9 mouse cellular contexts compared by ENCODE assay signal in genomic region chr6:91719865-91720533, GRCm38 (mm10). TPM values are rescaled to one million over a fixed set of nuclear protein-coding genes. Genes with fewer than 3 reads are reported as not detected.
A peak's percentile ranks its signal among the peaks of the same experiment; 100 is the strongest.
DNase-seq lines count a peak whose midpoint lies in the region; ATAC-seq and TF ChIP-seq lines count a peak whose summit lies in the region.
"Had no signal": no experiment of that assay in that cellular context is flagged by ENCODE, and none has a peak within 500 bp of the region (broad histone marks: within the 10 kb centered on the region; RNA-seq: fewer than 3 reads in every experiment).

No protein-coding gene starts in this region.

- no peak for TF ChIP-seq POLR2A in brain, embryonic 14.5 days (IDR thresholded peaks at IDR 0.05; ENCODE audit: borderline replicate concordance, extremely low read depth, insufficient read depth, insufficient read length, poor library complexity, severe bottlenecking)
- no peak for TF ChIP-seq POLR2A in limb, embryonic 14.5 days (IDR thresholded peaks at IDR 0.05; ENCODE audit: borderline replicate concordance, extremely low read depth, insufficient read depth, insufficient read length)

- peak; percentile 64 for ATAC-seq in kidney, embryonic 14.5 days (ENCODE audit: low FRiP score, low TSS enrichment)
- peak; percentile 65 for ATAC-seq in limb, embryonic 14.5 days (ENCODE audit: low FRiP score, low read depth)

- H3K9me3 ChIP-seq in kidney, embryonic 14.5 days (ENCODE audit: control insufficient read depth, low read length): no peaks in the 10 kb centered on the region
- H3K9me3 ChIP-seq in limb, embryonic 14.5 days (ENCODE audit: control insufficient read depth, low read length): no peaks in the 10 kb centered on the region

- no peak overlapping the region for H3K4me3 ChIP-seq in kidney, embryonic 14.5 days (ENCODE audit: low read length)
- H3K4me3 ChIP-seq in limb, embryonic 14.5 days (replicated peaks; ENCODE audit: low read length): no peak overlapping the region

- H3K36me3 ChIP-seq in kidney, embryonic 14.5 days (ENCODE audit: control insufficient read depth, insufficient read depth, low read length): peaks cover 31% of the 10 kb centered on the region
- peaks cover 35% of the 10 kb centered on the region for H3K36me3 ChIP-seq in limb, embryonic 14.5 days (ENCODE audit: control insufficient read depth, insufficient read depth, low read length)

- no peaks in the 10 kb centered on the region for H3K27me3 ChIP-seq in kidney, embryonic 14.5 days (ENCODE audit: control insufficient read depth, insufficient read depth, low read length)
- no peaks in the 10 kb centered on the region for H3K27me3 ChIP-seq in limb, embryonic 14.5 days (ENCODE audit: control insufficient read depth, insufficient read depth, low read length)

- no peak overlapping the region for H3K9ac ChIP-seq in kidney, embryonic 14.5 days (ENCODE audit: low read depth, low read length)
- no peak overlapping the region for H3K9ac ChIP-seq in limb, embryonic 14.5 days (ENCODE audit: low read depth, low read length, severe bottlenecking)
- H3K9ac ChIP-seq: liver, embryonic 14.5 days had no signal

- no peak for TF ChIP-seq CTCF in brain, embryonic 14.5 days (IDR thresholded peaks at IDR 0.05; ENCODE audit: borderline replicate concordance, extremely low read depth, insufficient read depth, insufficient read length)

- WGBS in kidney, embryonic 14.5 days: 7% methylated on average over 9 of the region's 9 CpGs
- WGBS in limb, embryonic 14.5 days: 15% methylated on average over 9 of the region's 9 CpGs

- no peak overlapping the region for H3K4me2 ChIP-seq in kidney, embryonic 14.5 days (replicated peaks; ENCODE audit: low read depth, low read length)
- H3K4me2 ChIP-seq in limb, embryonic 14.5 days (replicated peaks; ENCODE audit: low read depth, low read length, severe bottlenecking): 0 out of 2 replicates have a peak overlapping the region, but pooled peaks have one; percentile 3

- H3K4me1 ChIP-seq in kidney, embryonic 14.5 days (ENCODE audit: control insufficient read depth, insufficient read depth, low read length): peaks cover 38% of the 10 kb centered on the region
- H3K4me1 ChIP-seq in limb, embryonic 14.5 days (ENCODE audit: control insufficient read depth, insufficient read depth, low read length): peaks cover 23% of the 10 kb centered on the region

- DNase-seq in kidney, adult 18-20 months: no peak
- DNase-seq in brain, embryonic 14.5 days (ENCODE audit: low read depth): peak; percentile 94
- peak; percentile 49 to 68 for DNase-seq in frontal cortex, postnatal 10 days (ENCODE audit: low spot score in 2 of 2)
- peak; percentile 82 for DNase-seq in limb, embryonic 14.5 days (ENCODE audit: low spot score)
- DNase-seq in right cerebral cortex, adult 2 months (ENCODE audit: low spot score in 2 of 2): peak; percentile 68 to 71
- no peak for DNase-seq in thymus, postnatal 36 days
- no peak for DNase-seq in thymus, postnatal 10 days (ENCODE audit: low spot score in 2 of 2)

- peak overlapping the region; percentile 43; the same call in 1 of the 2 replicates for H3K27ac ChIP-seq in kidney, embryonic 14.5 days (ENCODE audit: low read depth, low read length)
- peak overlapping the region; percentile 74 for H3K27ac ChIP-seq in limb, embryonic 14.5 days (replicated peaks; ENCODE audit: low read depth, low read length)

RNA-seq across cellular contexts. Expression of gene Slc6a6, which starts 36.1 kb away (rescaled TPM):
- polyA plus RNA-seq in kidney, embryonic 14.5 days (2014; fragmentation: Nextera tagmentation; extraction: Ambion mirVana): 51.7 and 95.1 TPM in 2 replicates
- 67.2 and 96.3 TPM in 2 replicates for polyA plus RNA-seq in brain, embryonic 14.5 days (2012; rRNA removed)
- polyA plus RNA-seq in limb, embryonic 14.5 days (2012; rRNA removed): 43.3 and 54.4 TPM in 2 replicates
- 41.2 and 44.2 TPM in 2 replicates for polyA plus RNA-seq in limb, embryonic 14.5 days (2014; fragmentation: Nextera tagmentation; extraction: Ambion mirVana)

Comparison
In these comparisons a context has a peak if more than half of its experiments do, and no peak if none do; other contexts are left out.
1. DNase-seq: peak in brain, embryonic 14.5 days (single experiment), frontal cortex, postnatal 10 days (2 of 2), limb, embryonic 14.5 days (single experiment) and right cerebral cortex, adult 2 months (2 of 2); none in kidney, adult 18-20 months (single experiment), thymus, postnatal 36 days (0 of 2) and thymus, postnatal 10 days (0 of 2).